Mouse (Mus musculus): ENCODE results near the gene Sp4. TPM values are rescaled to one million over a fixed set of nuclear protein-coding genes. Genes with fewer than 3 reads are reported as not detected.

Sp4 gene
- total and polyA plus RNA-seq, 3 experiments: 4.2 to 6.6 (median 5.7) TPM

- dilution Hi-C loops (cut with MboI; ENCODE audit: extremely low pct_ligation_motif_present, extremely low pct_unique_long_range_greater_than_20kb, low sequenced_read_pairs): no loop called here
- DNase-seq (ENCODE audit: extremely low read depth): no peak
These were observed 89.1 kb downstream of the Sp4 start for GRCm38 (mm10) chr12:118212163-118212562.

GRCm38 (mm10) chr12:118198386-118199093 lies 102.7 kb downstream of the Sp4 start, which contains the start of gene Dnah11:
Gene Dnah11 (minus strand): TSS chr12:118199043.
- Histone ChIP-seq H3K27me3 (replicated peaks) (no peaks in the 10 kb centered on the region), H3K4me2 (ENCODE audit: insufficient read depth, low read depth, poor library complexity, severe bottlenecking) (peak within 1 kb of the TSS; percentile 39; the same call in 1 of the 2 replicates), H3K9me3 (replicated peaks; ENCODE audit: low read length) (no peaks in the 10 kb centered on the region), H3K9ac (ENCODE audit: insufficient read depth, low read depth) (no peak within 1 kb of the TSS), H3K4me3 (replicated peaks in 1 of 3; ENCODE audit: low read depth in 2 of 3, low read length in 2 of 3, poor library complexity in 1 of 3) (no peak within 1 kb of the TSS), H3K4me1 (ENCODE audit: control insufficient read depth in 1 of 2, insufficient read depth in 2 of 2) (0 out of 4 replicates have a peak, but pooled peaks cover 0 to 7% of the 10 kb centered on the region in 2 experiments), H3K36me3 (replicated peaks in 1 of 2; ENCODE audit: control insufficient read depth in 1 of 2, insufficient read depth in 1 of 2, low read length in 1 of 2) (no peaks in the 10 kb centered on the region), H3K79me2 (replicated peaks; ENCODE audit: control insufficient read depth, extremely low read depth, insufficient read depth, poor library complexity, severe bottlenecking) (no peaks in the 10 kb centered on the region), H3K27ac (ENCODE audit: insufficient read depth, low read depth) (no peak within 1 kb of the TSS)
- dilution Hi-C loops (cut with MboI; ENCODE audit: extremely low pct_ligation_motif_present, extremely low pct_unique_long_range_greater_than_20kb, low sequenced_read_pairs): no loop called here
- in situ Hi-C loops (cut with MboI; ENCODE audit: low pct_ligation_motif_present, low pct_unique_long_range_greater_than_20kb, low sequenced_read_pairs): no loop called here
- TF ChIP-seq MAFK (IDR thresholded peaks at IDR 0.05; ENCODE audit: insufficient replicate concordance, low read length): no peak
- no peak for TF ChIP-seq ELF1 (IDR thresholded peaks at IDR 0.05; ENCODE audit: low read depth, low read length)
- TF ChIP-seq CHD1 (IDR thresholded peaks at IDR 0.05; ENCODE audit: low read depth, low read length): no peak
- no peak for TF ChIP-seq JUND (conservative IDR thresholded peaks at IDR 0.05; ENCODE audit: low read depth, low read length)
- TF ChIP-seq USF2 (conservative IDR thresholded peaks at IDR 0.05; ENCODE audit: low read depth, low read length): no peak
- no peak for TF ChIP-seq POLR2AphosphoS2 (IDR thresholded peaks at IDR 0.05; ENCODE audit: low read depth, low read length)
- TF ChIP-seq SIN3A (IDR thresholded peaks at IDR 0.05; ENCODE audit: low read length): no peak
- TF ChIP-seq NRF1 (IDR thresholded peaks at IDR 0.05; ENCODE audit: low read depth, low read length): no peak
- no peak for TF ChIP-seq MXI1 (IDR thresholded peaks at IDR 0.05; ENCODE audit: low read depth, low read length)
- TF ChIP-seq ZNF384 (IDR thresholded peaks at IDR 0.05; ENCODE audit: low read depth, low read length): no peak
- no peak for TF ChIP-seq PAX5 (IDR thresholded peaks at IDR 0.05; ENCODE audit: low read length)
- TF ChIP-seq POLR2A (IDR thresholded peaks at IDR 0.05; ENCODE audit: low read depth, low read length): no peak
- TF ChIP-seq MAX (IDR thresholded peaks at IDR 0.05; ENCODE audit: low read length): no peak
- TF ChIP-seq MAZ (IDR thresholded peaks at IDR 0.05; ENCODE audit: low read depth, low read length): no peak
- no peak for TF ChIP-seq GABPA (IDR thresholded peaks at IDR 0.05; ENCODE audit: insufficient replicate concordance, low read depth, low read length)
- DNase-seq (ENCODE audit: extremely low read depth): no peak

More at GRCm38 (mm10) chr12:118212163-118212562, 89.1 kb downstream of the Sp4 start:
- Histone ChIP-seq H3K4me3 (replicated peaks in 1 of 3; ENCODE audit: low read depth in 2 of 3, low read length in 2 of 3, poor library complexity in 1 of 3) (no peak overlapping the region), H3K4me1 (ENCODE audit: control insufficient read depth in 1 of 2, insufficient read depth in 2 of 2) (peaks cover 0 to 6% of the 10 kb centered on the region in 2 experiments; a peak in 1 of 4 replicates), H3K4me2 (ENCODE audit: insufficient read depth, low read depth, poor library complexity, severe bottlenecking) (no peak overlapping the region), H3K79me2 (replicated peaks; ENCODE audit: control insufficient read depth, extremely low read depth, insufficient read depth, poor library complexity, severe bottlenecking) (no peaks in the 10 kb centered on the region), H3K9ac (ENCODE audit: insufficient read depth, low read depth) (no peak overlapping the region), H3K27me3 (replicated peaks) (no peaks in the 10 kb centered on the region), H3K9me3 (replicated peaks; ENCODE audit: low read length) (no peaks in the 10 kb centered on the region), H3K27ac (ENCODE audit: insufficient read depth, low read depth) (no peak overlapping the region), H3K36me3 (replicated peaks in 1 of 2; ENCODE audit: control insufficient read depth in 1 of 2, insufficient read depth in 1 of 2, low read length in 1 of 2) (no peaks in the 10 kb centered on the region)
- TF ChIP-seq MAX (IDR thresholded peaks at IDR 0.05; ENCODE audit: low read length): no peak
- in situ Hi-C loops (cut with MboI; ENCODE audit: low pct_ligation_motif_present, low pct_unique_long_range_greater_than_20kb, low sequenced_read_pairs): no loop called here
